ENCODE assay signal across 10 mouse cellular contexts in the genomic region with DNA sequence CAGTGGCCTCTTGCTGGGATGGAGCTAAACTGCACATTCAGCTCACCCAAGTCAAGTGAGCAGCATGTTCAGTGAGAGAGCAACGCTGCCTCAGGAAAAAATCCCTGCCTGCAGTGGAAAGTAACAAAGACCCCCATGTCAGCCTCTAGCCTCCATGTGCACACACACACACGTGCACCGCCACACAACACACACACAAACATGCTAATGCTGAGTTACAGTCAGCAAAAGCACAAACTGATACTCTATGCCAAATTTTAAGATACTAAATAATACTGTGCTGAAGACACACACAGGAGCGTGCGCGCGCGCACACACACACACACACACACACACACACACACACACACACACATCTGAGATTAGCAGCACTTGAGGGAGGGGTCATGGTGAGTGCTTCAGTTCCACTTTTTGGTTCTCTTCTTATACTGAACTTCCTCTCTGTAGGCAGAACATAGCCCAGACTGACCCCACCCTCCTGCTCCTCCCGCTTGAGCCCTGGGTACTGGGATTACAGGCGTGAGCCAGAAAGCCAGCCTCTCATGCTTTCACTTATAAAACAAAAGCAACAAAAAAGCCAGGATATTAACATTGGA. TPM values are rescaled to one million over a fixed set of nuclear protein-coding genes. Genes with fewer than 3 reads are reported as not detected.
DNase-seq lines count a peak whose midpoint lies in the region; ATAC-seq and TF ChIP-seq lines count a peak whose summit lies in the region.
"Had no signal": no experiment of that assay in that cellular context is flagged by ENCODE, and none has a peak within 500 bp of the region (broad histone marks: within the 10 kb centered on the region; RNA-seq: fewer than 3 reads in every experiment).

No protein-coding gene starts in this region.

- TF ChIP-seq CTCF in forebrain, postnatal 0 days (IDR thresholded peaks at IDR 0.05; ENCODE audit: low read depth): no peak

- H3K9me3 ChIP-seq in forebrain, embryonic 12.5 days: no peaks in the 10 kb centered on the region
- H3K9me3 ChIP-seq in forebrain, postnatal 0 days (ENCODE audit: low read length): no peaks in the 10 kb centered on the region
- H3K9me3 ChIP-seq in midbrain, embryonic 13.5 days: no peaks in the 10 kb centered on the region
- no peaks in the 10 kb centered on the region for H3K9me3 ChIP-seq in forebrain, embryonic 11.5 days (ENCODE audit: control insufficient read depth, low read length)
- H3K9me3 ChIP-seq: hindbrain, embryonic 10.5 days had no signal

- H3K27ac ChIP-seq in forebrain, embryonic 12.5 days: no peak overlapping the region
- H3K27ac ChIP-seq in forebrain, postnatal 0 days (ENCODE audit: low read depth, low read length): no peak overlapping the region
- no peak overlapping the region for H3K27ac ChIP-seq in midbrain, embryonic 13.5 days
- H3K27ac ChIP-seq in forebrain, embryonic 11.5 days (ENCODE audit: low read depth, low read length): no peak overlapping the region
- H3K27ac ChIP-seq: hindbrain, embryonic 10.5 days had no signal

- no peaks in the 10 kb centered on the region for H3K27me3 ChIP-seq in forebrain, embryonic 12.5 days
- no peaks in the 10 kb centered on the region for H3K27me3 ChIP-seq in forebrain, postnatal 0 days (ENCODE audit: insufficient read depth, low read length)
- H3K27me3 ChIP-seq in midbrain, embryonic 13.5 days: peaks cover 8% of the 10 kb centered on the region
- H3K27me3 ChIP-seq in forebrain, embryonic 11.5 days (ENCODE audit: control insufficient read depth, insufficient read depth, low read length): no peaks in the 10 kb centered on the region

- 85% methylated on average over 10 of the region's 10 CpGs for WGBS in forebrain, embryonic 12.5 days
- 80% methylated on average over 10 of the region's 10 CpGs for WGBS in forebrain, postnatal 0 days
- WGBS in midbrain, embryonic 13.5 days: 74% methylated on average over 10 of the region's 10 CpGs
- 84% methylated on average over 10 of the region's 10 CpGs for WGBS in forebrain, embryonic 11.5 days

- DNase-seq in forebrain, postnatal 0 days: no peak
- peak; percentile 14 for DNase-seq in retina, postnatal 1 day
- no peak for DNase-seq in retina, embryonic 14.5 days (ENCODE audit: low spot score)
- no peak for DNase-seq in adrenal gland, adult 8-10 months
- DNase-seq in thymus, postnatal 10 days (ENCODE audit: low spot score in 2 of 2): no peak
- no peak for DNase-seq in forebrain, embryonic 11.5 days (ENCODE audit: low spot score)
- DNase-seq: embryo, embryonic 11 days had no signal

- no peaks in the 10 kb centered on the region for H3K36me3 ChIP-seq in forebrain, embryonic 12.5 days (replicated peaks)
- H3K36me3 ChIP-seq in forebrain, postnatal 0 days (ENCODE audit: insufficient read depth): no peaks in the 10 kb centered on the region
- H3K36me3 ChIP-seq in midbrain, embryonic 13.5 days: no peaks in the 10 kb centered on the region
- no peaks in the 10 kb centered on the region for H3K36me3 ChIP-seq in forebrain, embryonic 11.5 days (ENCODE audit: control insufficient read depth, insufficient read depth, low read length)
- H3K36me3 ChIP-seq: hindbrain, embryonic 10.5 days had no signal

- ATAC-seq in forebrain, embryonic 12.5 days (ENCODE audit: low FRiP score): no peak
- no peak for ATAC-seq in forebrain, postnatal 0 days
- ATAC-seq in midbrain, embryonic 13.5 days: no peak
- ATAC-seq in forebrain, embryonic 11.5 days (replicated peaks; ENCODE audit: low FRiP score): no peak

- no peak overlapping the region for H3K9ac ChIP-seq in forebrain, embryonic 12.5 days
- no peak overlapping the region for H3K9ac ChIP-seq in forebrain, postnatal 0 days
- no peak overlapping the region for H3K9ac ChIP-seq in midbrain, embryonic 13.5 days (replicated peaks)
- H3K9ac ChIP-seq in forebrain, embryonic 11.5 days (ENCODE audit: low read length): no peak overlapping the region

- H3K4me2 ChIP-seq in forebrain, embryonic 12.5 days: 0 out of 2 replicates have a peak overlapping the region, but pooled peaks have one; percentile 93
- H3K4me2 ChIP-seq in forebrain, postnatal 0 days (ENCODE audit: low read depth): no peak overlapping the region
- no peak overlapping the region for H3K4me2 ChIP-seq in midbrain, embryonic 13.5 days (replicated peaks)
- no peak overlapping the region for H3K4me2 ChIP-seq in forebrain, embryonic 11.5 days (ENCODE audit: low read depth, low read length, severe bottlenecking)

- peaks cover 10% of the 10 kb centered on the region for H3K4me1 ChIP-seq in forebrain, embryonic 12.5 days
- H3K4me1 ChIP-seq in forebrain, postnatal 0 days (ENCODE audit: insufficient read depth): no peaks in the 10 kb centered on the region
- H3K4me1 ChIP-seq in midbrain, embryonic 13.5 days (replicated peaks): peaks cover 13% of the 10 kb centered on the region
- H3K4me1 ChIP-seq in forebrain, embryonic 11.5 days (replicated peaks; ENCODE audit: control insufficient read depth, insufficient read depth, low read length): no peaks in the 10 kb centered on the region

- no peak overlapping the region for H3K4me3 ChIP-seq in forebrain, embryonic 12.5 days (replicated peaks)
- H3K4me3 ChIP-seq in forebrain, postnatal 0 days (ENCODE audit: low read depth, low read length): no peak overlapping the region
- 0 out of 2 replicates have a peak overlapping the region, but pooled peaks have one; percentile 67 for H3K4me3 ChIP-seq in midbrain, embryonic 13.5 days (replicated peaks)
- no peak overlapping the region for H3K4me3 ChIP-seq in forebrain, embryonic 11.5 days (ENCODE audit: low read depth, low read length)

RNA-seq across cellular contexts. Expression of gene Naaa, which starts 1.1 kb away (rescaled TPM):
- 3.7 and 4.1 TPM in 2 replicates for polyA plus RNA-seq in forebrain, embryonic 12.5 days (2016; fragmentation: Nextera tagmentation; extraction: Ambion mirVana)
- total RNA-seq in forebrain, postnatal 0 days (2014; rRNA removed): 22.5 and 33.1 TPM in 2 replicates
- polyA plus RNA-seq in forebrain, postnatal 0 days (2015; fragmentation: Nextera tagmentation; extraction: Ambion mirVana): 15.4 and 23.6 TPM in 2 replicates
- polyA plus RNA-seq in midbrain, embryonic 13.5 days (2015; fragmentation: Nextera tagmentation; extraction: Ambion mirVana): 9.1 and 10.4 TPM in 2 replicates
- 10 to 100 TPM; 22.5 to 30.9 (median 26.2) TPM for total RNA-seq in adrenal gland, adult 8-10 months (2022)
- polyA plus RNA-seq in forebrain, embryonic 11.5 days (2014; fragmentation: Nextera tagmentation; extraction: Ambion mirVana): 3.6 and 4.0 TPM in 2 replicates

RNA-seq across cellular contexts. Expression of gene Ppef2, which starts 23.0 kb away (rescaled TPM):
- 0.14 and 0.34 TPM in 2 replicates for polyA plus RNA-seq in forebrain, embryonic 12.5 days (2016; fragmentation: Nextera tagmentation; extraction: Ambion mirVana)
- total RNA-seq in forebrain, postnatal 0 days (2014; rRNA removed): 0.08 and 0.24 TPM in 2 replicates
- 0.31 and 0.44 TPM in 2 replicates for polyA plus RNA-seq in forebrain, postnatal 0 days (2015; fragmentation: Nextera tagmentation; extraction: Ambion mirVana)
- 0.38 and 0.48 TPM in 2 replicates for polyA plus RNA-seq in midbrain, embryonic 13.5 days (2015; fragmentation: Nextera tagmentation; extraction: Ambion mirVana)
- total RNA-seq in adrenal gland, adult 8-10 months (2022): under 1 TPM in 2 of 4 experiments, not detected in 2; 0.31 to 0.55 TPM
- not detected in 2 replicates for polyA plus RNA-seq in forebrain, embryonic 11.5 days (2014; fragmentation: Nextera tagmentation; extraction: Ambion mirVana)

RNA-seq across cellular contexts. Expression of gene Sdad1, which starts 31.2 kb away (rescaled TPM):
- 41.8 and 42.0 TPM in 2 replicates for polyA plus RNA-seq in forebrain, embryonic 12.5 days (2016; fragmentation: Nextera tagmentation; extraction: Ambion mirVana)
- 22.5 and 32.0 TPM in 2 replicates for total RNA-seq in forebrain, postnatal 0 days (2014; rRNA removed)
- polyA plus RNA-seq in forebrain, postnatal 0 days (2015; fragmentation: Nextera tagmentation; extraction: Ambion mirVana): 21.6 and 27.9 TPM in 2 replicates
- 32.6 and 34.2 TPM in 2 replicates for polyA plus RNA-seq in midbrain, embryonic 13.5 days (2015; fragmentation: Nextera tagmentation; extraction: Ambion mirVana)
- total RNA-seq in adrenal gland, adult 8-10 months (2022): 10 to 100 TPM; 28.0 to 45.8 (median 35.1) TPM
- 36.8 and 40.2 TPM in 2 replicates for polyA plus RNA-seq in forebrain, embryonic 11.5 days (2014; fragmentation: Nextera tagmentation; extraction: Ambion mirVana)

RNA-seq across cellular contexts. Expression of gene Cxcl9, which starts 48.8 kb away (rescaled TPM):
- not detected in 2 replicates for polyA plus RNA-seq in forebrain, embryonic 12.5 days (2016; fragmentation: Nextera tagmentation; extraction: Ambion mirVana)
- total RNA-seq in forebrain, postnatal 0 days (2014; rRNA removed): not detected in 2 replicates
- polyA plus RNA-seq in forebrain, postnatal 0 days (2015; fragmentation: Nextera tagmentation; extraction: Ambion mirVana): not detected in 2 replicates
- polyA plus RNA-seq in midbrain, embryonic 13.5 days (2015; fragmentation: Nextera tagmentation; extraction: Ambion mirVana): not detected in 2 replicates
- total RNA-seq in adrenal gland, adult 8-10 months (2022): 1 to 10 TPM in 2 of 4 experiments, under 1 TPM in 2; 0.65 to 6.8 (median 1.1) TPM
- not detected in 2 replicates for polyA plus RNA-seq in forebrain, embryonic 11.5 days (2014; fragmentation: Nextera tagmentation; extraction: Ambion mirVana)
- polyA plus RNA-seq: hindbrain, embryonic 10.5 days had no signal

RNA-seq across cellular contexts. Expression of gene Art3, which starts 52.6 kb away (rescaled TPM):
- polyA plus RNA-seq in forebrain, embryonic 12.5 days (2016; fragmentation: Nextera tagmentation; extraction: Ambion mirVana): 0.79 and 0.83 TPM in 2 replicates
- total RNA-seq in forebrain, postnatal 0 days (2014; rRNA removed): 3.0 and 3.5 TPM in 2 replicates
- polyA plus RNA-seq in forebrain, postnatal 0 days (2015; fragmentation: Nextera tagmentation; extraction: Ambion mirVana): 8.0 and 9.4 TPM in 2 replicates
- polyA plus RNA-seq in midbrain, embryonic 13.5 days (2015; fragmentation: Nextera tagmentation; extraction: Ambion mirVana): 2.9 and 5.6 TPM in 2 replicates
- 10 to 100 TPM; 38.9 to 87.1 (median 64.7) TPM for total RNA-seq in adrenal gland, adult 8-10 months (2022)
- 0.75 and 1.0 TPM in 2 replicates for polyA plus RNA-seq in forebrain, embryonic 11.5 days (2014; fragmentation: Nextera tagmentation; extraction: Ambion mirVana)
